Mouse (Mus musculus) forebrain, embryonic 15.5 days (tissue): ENCODE results near the gene Mycbpap. TPM values are rescaled to one million over a fixed set of nuclear protein-coding genes. Genes with fewer than 3 reads are reported as not detected.
A peak's percentile ranks its signal among the peaks of the same experiment; 100 is the strongest.

ENCODE experiments used
- ATAC-seq: fragments of 200-750 bp; cut with Nextera tagmentation; replicated peaks from 2 replicates; pipeline ENCODE4 v1.8.0; 2017; ENCODE audit warnings: mild to moderate bottlenecking, moderate TSS enrichment, moderate library complexity
- H3K27ac ChIP-seq: fragments of 300-500 bp; sonication (generic); replicated peaks from 2 replicates; pipeline ENCODE4 v1.5.1; 2015; ENCODE audit warnings: mild to moderate bottlenecking, inconsistent platforms
- H3K27me3 ChIP-seq: fragments of 300-500 bp; sonication (generic); 2 replicates; pipeline ENCODE4 v1.6.1; 2015; ENCODE audit warnings: inconsistent platforms
- H3K36me3 ChIP-seq: fragments of 300-500 bp; sonication (generic); 2 replicates; pipeline ENCODE4 v1.6.1; 2015; ENCODE audit warnings: mild to moderate bottlenecking, inconsistent platforms
- H3K4me1 ChIP-seq: fragments of 300-500 bp; sonication (generic); 2 replicates; pipeline ENCODE4 v1.6.1; 2015; ENCODE audit warnings: inconsistent platforms
- H3K4me2 ChIP-seq: fragments of 300-500 bp; sonication (generic); replicated peaks from 2 replicates; pipeline ENCODE4 v1.6.1; 2015; ENCODE audit warnings: mild to moderate bottlenecking, inconsistent platforms
- H3K4me3 ChIP-seq: fragments of 300-500 bp; sonication (generic); 2 replicates; pipeline ENCODE4 v1.5.1; 2015; ENCODE audit warnings: mild to moderate bottlenecking, inconsistent platforms
- H3K9ac ChIP-seq: fragments of 300-500 bp; sonication (generic); replicated peaks from 2 replicates; pipeline ENCODE4 v1.6.1; 2015; ENCODE audit warnings: mild to moderate bottlenecking, inconsistent platforms
- H3K9me3 ChIP-seq: fragments of 300-500 bp; sonication (generic); 2 replicates; pipeline ENCODE4 v1.6.1; 2016; ENCODE audit warnings: inconsistent platforms
- WGBS: fragments of 180-500 bp; shearing (Covaris S2); methylation state at CpG from one replicate; pipeline ENCODE4 v1.1.7; 2015; ENCODE audit warnings: mixed read lengths; 5-methylcytosine and 5-hydroxymethylcytosine counted together
- polyA plus RNA-seq: library from polyadenylated mRNA; unstranded; fragments of >200 nt; fragmentation: Nextera tagmentation; extraction: Ambion mirVana; gene quantifications from 2 replicates; pipeline ENCODE4 v1.2.1, GENCODE M21; 2015

Gene Mycbpap
- polyA plus RNA-seq, 1 experiment from 2014 or later: 2.7 TPM

- 89% methylated on average over 15 of the region's 15 CpGs for WGBS
- no peak overlapping the region for H3K4me2 ChIP-seq
- H3K9me3 ChIP-seq: no peaks in the 10 kb centered on the region
- no peaks in the 10 kb centered on the region for H3K36me3 ChIP-seq
- no peaks in the 10 kb centered on the region for H3K27me3 ChIP-seq
- ATAC-seq: no peak
- no peak overlapping the region for H3K4me3 ChIP-seq
- H3K4me1 ChIP-seq: peaks cover 12% of the 10 kb centered on the region
- no peak overlapping the region for H3K27ac ChIP-seq
- H3K9ac ChIP-seq: no peak overlapping the region
Measured at GRCm38 (mm10) chr11:94457001-94457400, 64.5 kb downstream of the Mycbpap start.

DNA sequence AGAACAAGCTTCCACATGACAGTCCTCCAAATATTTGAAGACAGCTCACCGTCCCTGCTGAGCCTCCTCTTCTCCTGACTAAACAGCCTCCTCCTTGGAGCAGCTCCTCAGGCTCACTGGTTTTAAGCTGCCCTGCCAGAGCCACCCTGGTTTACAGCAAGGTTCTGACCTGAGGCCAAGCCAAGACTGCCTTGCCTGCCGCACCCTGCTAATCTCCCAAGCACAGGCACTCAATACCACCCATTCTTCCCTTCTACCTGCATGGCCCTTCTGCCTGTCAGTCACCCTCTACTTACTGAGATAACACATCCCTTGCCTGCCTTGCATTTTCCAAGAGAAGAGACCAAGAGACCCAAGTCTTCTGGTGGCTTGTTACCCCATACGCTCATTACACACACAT lies 65.2 kb downstream of the Mycbpap start:
- Histone ChIP-seq H3K27me3 (no peaks in the 10 kb centered on the region), H3K27ac (no peak overlapping the region), H3K9me3 (no peaks in the 10 kb centered on the region), H3K9ac (no peak overlapping the region), H3K36me3 (no peaks in the 10 kb centered on the region), H3K4me2 (no peak overlapping the region), H3K4me1 (peaks cover 12% of the 10 kb centered on the region), H3K4me3 (no peak overlapping the region)
- ATAC-seq: no peak
- WGBS: 81% methylated on average over 3 of the region's 3 CpGs

GRCm38 (mm10) chr11:94455161-94455820 lies 66.3 kb downstream of the Mycbpap start:
- ATAC-seq: 0 out of 2 replicates have a peak, but pooled peaks have one; percentile 44
- Histone ChIP-seq H3K27me3 (no peaks in the 10 kb centered on the region), H3K4me1 (peaks cover 15% of the 10 kb centered on the region), H3K4me3 (no peak overlapping the region), H3K9me3 (no peaks in the 10 kb centered on the region), H3K27ac (no peak overlapping the region), H3K4me2 (no peak overlapping the region), H3K9ac (no peak overlapping the region), H3K36me3 (no peaks in the 10 kb centered on the region)
- WGBS: 60% methylated on average over 10 of the region's 10 CpGs

DNA sequence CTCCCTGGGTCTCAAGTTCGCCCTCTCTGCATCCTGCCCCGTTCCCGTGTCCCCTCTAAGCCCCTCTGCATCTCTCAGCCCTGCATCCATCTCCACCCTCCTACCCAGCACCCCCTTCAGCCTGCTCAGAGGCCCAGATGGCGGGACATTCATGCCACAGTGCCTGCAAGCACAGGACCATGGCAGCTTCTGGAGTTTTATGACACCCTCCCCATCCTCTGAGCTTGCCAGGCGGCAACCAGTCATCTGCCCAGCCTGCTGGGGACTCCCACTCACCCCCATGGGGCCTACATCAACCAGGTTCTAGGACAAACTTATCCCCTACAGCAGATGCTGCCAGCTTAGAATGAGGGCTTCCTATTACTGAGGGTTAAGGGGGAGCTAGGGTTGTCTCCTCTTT lies 66.8 kb downstream of the Mycbpap start:
- Histone ChIP-seq H3K27ac (no peak overlapping the region), H3K9ac (no peak overlapping the region), H3K4me1 (peaks cover 20% of the 10 kb centered on the region), H3K4me2 (no peak overlapping the region), H3K4me3 (no peak overlapping the region), H3K36me3 (no peaks in the 10 kb centered on the region), H3K9me3 (no peaks in the 10 kb centered on the region), H3K27me3 (no peaks in the 10 kb centered on the region)
- no peak for ATAC-seq
- 67% methylated on average over 5 of the region's 5 CpGs for WGBS

Other genes starting within 250 kb of the Mycbpap start
- 0.45 TPM in 1 of 2 replicates, not detected in the other for gene Gm21885, start 239.9 kb downstream of the Mycbpap start, polyA plus RNA-seq
- 153 and 156 TPM in 2 replicates for gene Luc7l3, start 199.8 kb downstream of the Mycbpap start, polyA plus RNA-seq
- gene Ankrd40, start 193.7 kb downstream of the Mycbpap start, polyA plus RNA-seq: 15.9 and 17.2 TPM in 2 replicates
- gene Abcc3, start 128.7 kb downstream of the Mycbpap start, polyA plus RNA-seq: 0.60 and 0.66 TPM in 2 replicates
- gene Cacna1g, start 47.5 kb downstream of the Mycbpap start, polyA plus RNA-seq: 6.8 and 9.2 TPM in 2 replicates
- 0.38 and 0.86 TPM in 2 replicates for gene Spata20, start 35.6 kb downstream of the Mycbpap start, polyA plus RNA-seq
- gene Epn3, start 21.8 kb downstream of the Mycbpap start, polyA plus RNA-seq: 0.66 and 0.75 TPM in 2 replicates
- 5.7 and 6.1 TPM in 2 replicates for gene Rsad1, start 27.5 kb upstream of the Mycbpap start, polyA plus RNA-seq
- 0.14 and 0.17 TPM in 2 replicates for gene Chad, start 43.3 kb upstream of the Mycbpap start, polyA plus RNA-seq
- gene Acsf2, start 80.1 kb upstream of the Mycbpap start, polyA plus RNA-seq: 1.0 and 1.3 TPM in 2 replicates
- 160 and 164 TPM in 2 replicates for gene Lrrc59, start 108.0 kb upstream of the Mycbpap start, polyA plus RNA-seq
- gene Mrpl27, start 132.0 kb upstream of the Mycbpap start, polyA plus RNA-seq: 123 and 127 TPM in 2 replicates
- gene Eme1, start 132.2 kb upstream of the Mycbpap start, polyA plus RNA-seq: 9.7 and 11.2 TPM in 2 replicates
- gene Xylt2, start 155.8 kb upstream of the Mycbpap start, polyA plus RNA-seq: 9.3 and 11.7 TPM in 2 replicates
- gene Gm11541, start 182.8 kb upstream of the Mycbpap start, polyA plus RNA-seq: not detected in 2 replicates
- 0.15 TPM in 1 of 2 replicates, not detected in the other for gene Cdc34b, start 220.0 kb upstream of the Mycbpap start, polyA plus RNA-seq